Mouse (Mus musculus) neural tube, embryonic 12.5 days (tissue): ENCODE measurements at regions not wholly inside any gene's neighbourhood (a gene's known extent, or its start where the extent isn't known, plus 50 kb on each side); places are given as distances from the start of the nearest gene placed in this dataset.

ENCODE experiments used
- ATAC-seq: fragments of 200-750 bp; cut with Nextera tagmentation; 2 replicates; pipeline ENCODE4 v1.8.0; 2017; ENCODE audit warnings: low read depth, mild to moderate bottlenecking, moderate TSS enrichment, moderate library complexity; ENCODE audit not compliant: low FRiP score
- H3K27ac ChIP-seq: fragments of 300-500 bp; sonication (generic); 2 replicates; pipeline ENCODE4 v1.5.1; 2016
- H3K27me3 ChIP-seq: fragments of 300-500 bp; sonication (generic); replicated peaks from 2 replicates; pipeline ENCODE4 v1.6.1; 2016; ENCODE audit warnings: mild to moderate bottlenecking
- H3K36me3 ChIP-seq: fragments of 300-500 bp; sonication (generic); 2 replicates; pipeline ENCODE4 v1.6.1; 2016; ENCODE audit warnings: mild to moderate bottlenecking
- H3K4me1 ChIP-seq: fragments of 300-500 bp; sonication (generic); 2 replicates; pipeline ENCODE4 v1.6.1; 2016
- H3K4me2 ChIP-seq: fragments of 300-500 bp; sonication (generic); replicated peaks from 2 replicates; pipeline ENCODE4 v1.6.1; 2016; ENCODE audit warnings: mild to moderate bottlenecking
- H3K4me3 ChIP-seq: fragments of 300-500 bp; sonication (generic); 2 replicates; pipeline ENCODE4 v1.5.1; 2016
- H3K9ac ChIP-seq: fragments of 300-500 bp; sonication (generic); 2 replicates; pipeline ENCODE4 v1.6.1; 2016; ENCODE audit warnings: mild to moderate bottlenecking
- H3K9me3 ChIP-seq: fragments of 300-500 bp; sonication (generic); 2 replicates; pipeline ENCODE4 v1.6.1; 2016; ENCODE audit warnings: mild to moderate bottlenecking
- WGBS: fragments of 180-500 bp; shearing (Covaris S2); methylation state at CpG from one replicate; pipeline ENCODE4 v1.1.7; 2016; 5-methylcytosine and 5-hydroxymethylcytosine counted together

DNA sequence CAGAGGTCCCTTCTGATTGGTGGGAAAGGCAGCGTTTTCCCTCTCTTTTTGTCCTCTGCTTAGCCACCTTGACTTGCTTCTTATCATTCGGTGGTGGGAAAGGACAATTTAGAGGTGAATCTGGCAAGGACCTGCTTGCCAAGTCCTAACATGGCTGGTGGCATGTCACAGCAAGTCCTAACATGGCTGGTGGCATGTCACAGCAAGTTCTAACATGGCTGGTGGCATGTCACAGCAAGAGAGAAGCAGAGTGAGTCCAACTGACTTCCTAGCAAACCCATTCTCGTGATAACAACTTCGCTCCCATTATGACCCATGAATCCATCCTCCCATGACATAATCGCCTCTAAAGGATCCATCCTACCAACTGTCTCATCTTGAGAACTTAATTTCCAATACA lies 183.1 kb downstream of the Lmo4 start:
- no peak overlapping the region for H3K27ac ChIP-seq
- no peak for ATAC-seq
- H3K36me3 ChIP-seq: no peaks in the 10 kb centered on the region
- H3K9ac ChIP-seq: no peak overlapping the region
- H3K4me3 ChIP-seq: no peak overlapping the region
- no peaks in the 10 kb centered on the region for H3K9me3 ChIP-seq
- H3K4me2 ChIP-seq: no peak overlapping the region
- H3K4me1 ChIP-seq: no peaks in the 10 kb centered on the region
- WGBS: 90% methylated on average over 5 of the region's 5 CpGs
- no peaks in the 10 kb centered on the region for H3K27me3 ChIP-seq

DNA sequence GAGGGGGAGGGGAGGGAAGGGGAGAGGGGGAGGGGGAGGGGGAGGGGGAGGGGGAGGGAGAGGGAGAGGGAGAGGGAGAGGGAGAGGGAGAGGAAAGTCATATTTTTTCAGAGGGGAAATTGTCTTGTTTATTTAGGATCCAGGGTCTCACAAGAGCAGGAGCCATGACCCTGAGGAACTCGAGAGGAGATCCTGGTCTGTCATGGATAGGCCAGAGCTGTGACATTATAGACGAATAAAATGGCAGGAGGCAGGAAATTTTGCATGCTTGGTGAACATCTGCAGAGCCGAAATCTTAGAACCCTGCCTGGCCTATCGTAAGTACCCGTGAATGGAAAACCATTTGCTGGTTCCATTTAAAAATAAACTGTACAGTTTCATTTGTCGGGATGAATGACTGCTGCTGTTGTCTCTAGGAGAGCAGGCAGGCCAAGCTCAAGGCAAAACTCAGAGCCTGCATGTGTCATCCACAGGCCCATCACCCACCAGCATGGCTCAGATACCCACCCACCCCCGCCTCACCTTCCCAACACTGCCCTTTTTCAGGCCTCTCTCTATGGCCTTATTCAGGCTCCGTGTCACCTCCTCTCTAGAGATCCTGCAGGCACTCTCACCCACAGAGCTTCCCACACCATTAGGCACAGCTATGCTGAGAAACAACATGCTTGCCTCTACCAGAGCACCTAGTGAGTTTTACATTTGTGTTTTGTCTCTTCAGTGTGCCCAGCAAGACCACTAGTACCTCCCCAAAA lies 184.7 kb downstream of the Lmo4 start:
- Histone ChIP-seq H3K27me3 (no peaks in the 10 kb centered on the region), H3K9ac (no peak overlapping the region), H3K4me3 (no peak overlapping the region), H3K27ac (no peak overlapping the region), H3K36me3 (no peaks in the 10 kb centered on the region), H3K9me3 (no peaks in the 10 kb centered on the region), H3K4me2 (no peak overlapping the region), H3K4me1 (no peaks in the 10 kb centered on the region)
- ATAC-seq: no peak
- WGBS: 64% methylated on average over 8 of the region's 8 CpGs

DNA sequence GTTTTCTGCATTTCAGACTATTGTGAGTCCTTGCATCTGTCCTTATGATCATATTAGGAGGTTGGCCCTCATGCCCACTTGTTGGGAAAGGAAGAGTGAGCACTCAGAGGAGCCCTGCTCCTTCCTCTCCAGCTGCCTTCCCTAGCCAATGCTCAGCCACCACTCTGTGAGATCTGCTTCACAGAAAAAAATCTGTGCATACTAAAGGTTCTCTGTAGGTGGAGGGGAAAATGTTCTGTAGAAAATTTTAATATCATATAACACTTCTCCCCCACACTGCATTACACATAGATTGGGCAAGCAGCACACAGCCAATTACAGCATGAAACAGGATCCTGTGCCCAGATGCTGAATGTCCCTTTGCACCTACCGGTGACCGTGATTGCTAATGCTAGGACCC lies 185.7 kb downstream of the Lmo4 start:
- Histone ChIP-seq H3K36me3 (no peaks in the 10 kb centered on the region), H3K4me3 (no peak overlapping the region), H3K27ac (no peak overlapping the region), H3K9me3 (no peaks in the 10 kb centered on the region), H3K9ac (no peak overlapping the region), H3K4me2 (no peak overlapping the region), H3K4me1 (no peaks in the 10 kb centered on the region), H3K27me3 (no peaks in the 10 kb centered on the region)
- WGBS: 87% methylated on average over 2 of the region's 2 CpGs
- no peak for ATAC-seq

DNA sequence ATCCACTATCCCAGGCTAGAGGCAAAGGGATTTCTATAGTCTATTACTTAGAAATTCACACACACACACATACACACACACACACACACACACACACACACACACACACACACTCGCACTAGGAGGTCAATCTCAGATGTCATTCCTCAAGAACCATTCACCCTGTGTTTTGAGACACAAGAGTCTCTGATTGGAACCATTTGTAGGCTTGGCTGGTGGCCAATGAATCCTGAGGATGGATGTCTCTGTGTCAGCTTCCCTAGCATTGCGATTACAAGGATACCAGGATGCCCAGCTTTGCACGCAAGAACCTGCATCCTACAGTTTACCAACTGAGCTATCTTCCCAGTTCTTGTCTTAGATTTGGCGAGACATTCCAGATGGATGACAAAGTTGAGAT lies 186.5 kb downstream of the Lmo4 start:
- no peaks in the 10 kb centered on the region for H3K36me3 ChIP-seq
- no peak overlapping the region for H3K9ac ChIP-seq
- H3K27ac ChIP-seq: no peak overlapping the region
- H3K4me3 ChIP-seq: no peak overlapping the region
- H3K4me2 ChIP-seq: no peak overlapping the region
- WGBS: 84% methylated on average over 4 of the region's 4 CpGs
- no peaks in the 10 kb centered on the region for H3K27me3 ChIP-seq
- no peak for ATAC-seq
- no peaks in the 10 kb centered on the region for H3K4me1 ChIP-seq
- no peaks in the 10 kb centered on the region for H3K9me3 ChIP-seq

DNA sequence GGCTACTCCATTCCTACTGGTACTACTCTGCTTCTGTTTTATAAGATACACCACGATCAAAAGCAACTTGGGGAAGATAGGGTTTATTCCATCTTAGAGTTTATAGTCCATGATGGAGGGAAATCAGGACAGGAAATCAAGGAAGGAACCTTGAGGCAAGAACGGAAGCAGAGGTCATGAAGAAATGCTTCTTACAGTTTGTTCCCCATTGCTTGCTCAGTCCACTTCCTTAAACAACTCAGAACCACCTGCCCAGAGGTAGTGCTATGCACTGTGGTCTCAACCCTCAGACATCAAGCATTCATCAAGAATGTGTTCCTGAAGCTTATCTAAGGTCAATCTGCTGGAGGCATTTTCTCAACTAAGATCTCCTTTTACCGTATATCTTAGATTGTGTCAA lies 189.8 kb downstream of the Lmo4 start:
- Histone ChIP-seq H3K4me2 (no peak overlapping the region), H3K36me3 (no peaks in the 10 kb centered on the region), H3K27me3 (no peaks in the 10 kb centered on the region), H3K9ac (no peak overlapping the region), H3K27ac (no peak overlapping the region), H3K4me3 (no peak overlapping the region), H3K4me1 (no peaks in the 10 kb centered on the region), H3K9me3 (no peaks in the 10 kb centered on the region)
- ATAC-seq: no peak
- WGBS: 92% methylated on average over 3 of the region's 3 CpGs

DNA sequence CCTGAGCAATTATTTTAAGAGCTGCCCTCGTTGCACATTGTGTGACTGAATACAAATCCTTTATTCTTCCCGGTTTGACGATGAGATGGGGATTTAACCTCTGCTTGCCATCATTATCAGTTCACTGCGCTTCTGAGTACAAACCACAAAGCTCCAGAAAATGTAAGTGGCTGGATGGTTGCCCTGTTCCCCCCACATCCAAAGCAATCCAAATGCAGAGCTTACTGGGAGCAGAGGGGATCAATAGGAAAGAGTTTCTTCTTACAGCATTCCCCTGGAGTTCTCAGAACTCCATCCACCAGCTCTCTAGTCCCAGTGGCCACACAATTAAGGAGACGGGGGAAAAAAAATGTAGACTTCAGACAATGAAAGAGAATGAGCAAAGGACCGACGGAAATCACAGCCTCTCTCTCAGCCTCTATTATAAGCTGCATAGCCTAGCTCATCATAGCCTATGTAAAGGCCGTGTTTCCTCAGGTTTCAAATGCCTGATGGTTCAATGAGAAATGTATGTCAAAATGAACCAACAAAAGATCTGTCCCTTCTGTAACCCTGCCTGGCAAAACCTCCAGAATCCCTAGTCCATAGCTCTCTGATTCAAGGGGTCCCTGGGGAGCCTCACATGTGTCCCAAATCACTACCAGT lies 191.4 kb downstream of the Lmo4 start:
- H3K4me1 ChIP-seq: no peaks in the 10 kb centered on the region
- H3K36me3 ChIP-seq: no peaks in the 10 kb centered on the region
- no peak overlapping the region for H3K4me2 ChIP-seq
- WGBS: 71% methylated on average over 8 of the region's 8 CpGs
- no peaks in the 10 kb centered on the region for H3K9me3 ChIP-seq
- no peak for ATAC-seq
- no peak overlapping the region for H3K4me3 ChIP-seq
- no peaks in the 10 kb centered on the region for H3K27me3 ChIP-seq
- H3K9ac ChIP-seq: no peak overlapping the region
- no peak overlapping the region for H3K27ac ChIP-seq

DNA sequence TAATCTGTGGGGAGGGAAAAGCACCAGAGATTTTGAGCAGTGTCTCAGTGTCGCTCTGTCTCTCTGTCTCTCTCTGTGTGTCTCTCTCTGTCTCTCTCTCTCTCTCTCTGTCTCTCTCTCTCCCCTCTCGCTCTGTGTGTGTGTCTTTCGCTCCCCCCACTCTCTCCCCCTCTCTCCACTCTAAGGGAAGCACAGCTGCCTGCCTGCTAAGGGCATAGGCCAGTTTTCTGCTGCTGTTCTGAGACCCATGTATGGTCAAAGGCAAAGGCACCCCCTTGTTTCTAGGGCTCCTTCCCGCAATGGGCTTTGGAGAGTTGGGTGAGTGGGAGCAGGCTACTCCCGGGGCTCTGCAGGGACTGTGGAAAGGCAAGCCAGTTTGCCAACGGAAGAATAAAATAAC lies 192.2 kb downstream of the Lmo4 start:
- Histone ChIP-seq H3K4me3 (no peak overlapping the region), H3K9me3 (no peaks in the 10 kb centered on the region), H3K36me3 (no peaks in the 10 kb centered on the region), H3K4me2 (no peak overlapping the region), H3K4me1 (no peaks in the 10 kb centered on the region), H3K9ac (no peak overlapping the region), H3K27me3 (no peaks in the 10 kb centered on the region), H3K27ac (no peak overlapping the region)
- no peak for ATAC-seq
- WGBS: 68% methylated on average over 6 of the region's 6 CpGs

DNA sequence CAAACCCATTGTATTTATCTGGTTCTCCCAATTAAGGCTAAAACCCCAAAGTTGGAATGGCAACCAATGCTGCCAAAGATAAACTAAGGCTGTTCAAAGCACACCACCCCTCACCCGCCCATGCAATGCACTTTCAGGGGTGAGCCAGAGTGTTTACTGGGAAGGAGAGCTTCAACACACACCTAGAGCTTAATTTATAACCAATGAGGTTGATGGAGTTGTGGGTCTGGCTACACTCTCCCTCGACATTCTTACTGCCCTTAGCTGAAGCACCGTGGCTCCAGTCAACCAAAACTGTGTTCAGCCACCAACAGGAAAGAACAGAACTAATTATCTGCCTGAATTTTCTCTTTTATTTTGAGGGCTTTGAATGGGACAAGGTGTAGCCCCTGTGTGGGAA lies 192.8 kb downstream of the Lmo4 start:
- H3K4me3 ChIP-seq: no peak overlapping the region

DNA sequence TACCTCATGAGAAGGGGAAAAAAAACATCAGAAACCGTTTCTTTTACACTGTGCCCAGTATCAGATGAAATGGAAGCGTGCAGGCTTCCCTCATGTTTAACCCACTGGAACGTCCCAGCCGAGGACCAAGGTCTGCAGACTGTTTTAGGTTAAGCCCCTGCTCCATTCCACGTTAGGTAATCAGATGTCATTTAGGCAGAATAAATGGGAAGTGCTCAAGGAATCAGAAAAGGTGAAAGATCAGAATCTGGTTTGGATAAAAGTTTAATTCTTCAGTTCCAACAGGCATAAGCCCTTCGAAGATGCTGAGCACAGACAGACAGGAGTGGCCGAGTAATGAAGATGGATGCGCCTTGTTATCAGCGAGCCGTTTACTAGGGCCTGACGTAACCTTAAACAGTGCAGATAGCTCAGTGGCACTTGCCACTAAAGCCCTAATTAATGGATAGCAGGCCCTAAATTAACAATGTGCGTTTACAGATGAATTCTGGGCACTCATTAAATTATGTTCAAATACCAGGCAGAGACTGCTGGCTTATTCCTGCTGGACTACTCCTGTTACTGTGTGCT lies 193.5 kb downstream of the Lmo4 start:
- Histone ChIP-seq H3K9me3 (no peaks in the 10 kb centered on the region), H3K27me3 (no peaks in the 10 kb centered on the region), H3K4me2 (no peak overlapping the region), H3K4me1 (no peaks in the 10 kb centered on the region), H3K36me3 (no peaks in the 10 kb centered on the region), H3K9ac (no peak overlapping the region), H3K4me3 (no peak overlapping the region), H3K27ac (no peak overlapping the region)
- ATAC-seq: no peak
- WGBS: 45% methylated on average over 12 of the region's 12 CpGs

More for the DNA sequence above, 192.8 kb downstream of the Lmo4 start:
- WGBS: 69% methylated on average over 3 of the region's 3 CpGs
- Histone ChIP-seq H3K9ac (no peak overlapping the region), H3K27me3 (no peaks in the 10 kb centered on the region), H3K9me3 (no peaks in the 10 kb centered on the region), H3K4me1 (no peaks in the 10 kb centered on the region), H3K27ac (no peak overlapping the region), H3K36me3 (no peaks in the 10 kb centered on the region), H3K4me2 (no peak overlapping the region)
- no peak for ATAC-seq

DNA sequence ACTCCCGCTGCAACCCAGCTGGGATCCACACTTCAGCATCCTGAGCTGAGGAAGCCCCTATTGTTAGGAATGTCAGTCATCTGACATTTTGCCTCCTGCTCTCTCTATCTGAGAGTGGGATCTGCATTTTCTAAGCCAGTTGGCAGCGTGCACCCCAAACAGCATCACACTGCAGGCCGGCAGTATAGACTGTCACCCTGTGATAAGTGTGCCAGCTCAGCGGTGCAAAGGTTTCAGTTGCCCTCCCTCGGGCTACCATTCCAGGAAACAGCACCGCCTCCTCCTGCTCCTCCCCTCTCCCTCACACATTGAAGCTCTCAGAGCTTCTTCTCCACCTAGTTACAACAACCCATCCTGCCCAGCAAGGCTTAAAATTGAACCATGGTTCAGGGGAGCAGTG lies 194.5 kb downstream of the Lmo4 start:
- Histone ChIP-seq H3K9me3 (no peaks in the 10 kb centered on the region), H3K27me3 (no peaks in the 10 kb centered on the region), H3K4me2 (no peak overlapping the region), H3K4me3 (no peak overlapping the region), H3K9ac (no peak overlapping the region), H3K27ac (no peak overlapping the region), H3K4me1 (no peaks in the 10 kb centered on the region), H3K36me3 (no peaks in the 10 kb centered on the region)
- 30% methylated on average over 6 of the region's 6 CpGs for WGBS
- ATAC-seq: no peak

DNA sequence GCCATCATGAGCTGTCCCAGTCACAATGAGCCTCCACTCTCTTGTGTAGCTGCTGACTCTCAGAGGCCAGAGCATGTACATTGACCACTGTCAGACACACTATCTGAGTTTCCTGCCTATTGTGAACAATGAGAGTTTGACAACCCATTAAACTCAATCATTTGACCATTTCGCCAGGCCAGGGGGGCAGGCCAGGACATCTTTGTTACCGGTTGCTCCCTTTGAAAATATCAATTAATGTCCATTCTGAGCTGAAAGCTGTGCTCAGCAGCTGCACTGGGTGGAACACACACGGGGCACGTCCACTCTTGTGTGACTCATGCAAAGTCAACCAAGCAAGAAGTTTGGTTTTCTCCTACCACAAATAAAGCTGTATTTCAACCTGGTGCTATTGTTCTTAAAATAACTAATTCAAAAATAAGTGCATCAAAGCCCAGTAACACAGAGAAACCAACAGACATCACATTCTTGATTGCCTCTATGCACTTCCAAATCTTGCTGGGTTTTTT lies 197.9 kb downstream of the Lmo4 start:
- ATAC-seq: no peak
- 40% methylated on average over 4 of the region's 4 CpGs for WGBS
- Histone ChIP-seq H3K9ac (no peak overlapping the region), H3K27ac (no peak overlapping the region), H3K9me3 (no peaks in the 10 kb centered on the region), H3K4me3 (no peak overlapping the region), H3K4me1 (no peaks in the 10 kb centered on the region), H3K4me2 (no peak overlapping the region), H3K36me3 (no peaks in the 10 kb centered on the region), H3K27me3 (no peaks in the 10 kb centered on the region)

DNA sequence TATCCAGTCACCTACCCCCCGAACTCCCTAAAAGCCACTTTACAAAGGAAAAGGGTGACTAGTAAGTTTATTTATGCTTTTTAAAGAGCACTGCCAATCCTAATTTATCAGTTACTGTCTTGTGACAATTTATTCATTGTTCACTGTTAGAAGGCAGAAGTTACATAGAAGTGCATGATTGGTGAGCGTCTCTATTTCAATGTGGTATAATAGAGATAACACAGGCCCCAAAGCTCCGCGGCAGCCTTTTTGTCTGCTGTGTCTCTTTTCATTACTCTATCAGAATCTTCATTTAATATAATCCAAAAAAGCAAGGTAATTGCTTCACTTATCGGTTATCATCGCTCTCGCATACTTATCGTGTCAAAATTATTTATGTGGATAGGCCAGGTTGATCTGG lies 207.1 kb downstream of the Lmo4 start:
- H3K9ac ChIP-seq: no peak overlapping the region
- no peaks in the 10 kb centered on the region for H3K4me1 ChIP-seq
- ATAC-seq: no peak
- no peak overlapping the region for H3K4me2 ChIP-seq
- no peak overlapping the region for H3K27ac ChIP-seq
- H3K4me3 ChIP-seq: no peak overlapping the region
- no peaks in the 10 kb centered on the region for H3K9me3 ChIP-seq
- no peaks in the 10 kb centered on the region for H3K27me3 ChIP-seq
- no peaks in the 10 kb centered on the region for H3K36me3 ChIP-seq
- WGBS: 88% methylated on average over 8 of the region's 8 CpGs
